Mouse (Mus musculus): ENCODE data around the gene Igsf3. TPM values are rescaled to one million over a fixed set of nuclear protein-coding genes. Genes with fewer than 3 reads are reported as not detected.

Igsf3 gene
- total RNA-seq, 2 experiments from 2014 or later = 2.9 to 3.7 TPM

DNA sequence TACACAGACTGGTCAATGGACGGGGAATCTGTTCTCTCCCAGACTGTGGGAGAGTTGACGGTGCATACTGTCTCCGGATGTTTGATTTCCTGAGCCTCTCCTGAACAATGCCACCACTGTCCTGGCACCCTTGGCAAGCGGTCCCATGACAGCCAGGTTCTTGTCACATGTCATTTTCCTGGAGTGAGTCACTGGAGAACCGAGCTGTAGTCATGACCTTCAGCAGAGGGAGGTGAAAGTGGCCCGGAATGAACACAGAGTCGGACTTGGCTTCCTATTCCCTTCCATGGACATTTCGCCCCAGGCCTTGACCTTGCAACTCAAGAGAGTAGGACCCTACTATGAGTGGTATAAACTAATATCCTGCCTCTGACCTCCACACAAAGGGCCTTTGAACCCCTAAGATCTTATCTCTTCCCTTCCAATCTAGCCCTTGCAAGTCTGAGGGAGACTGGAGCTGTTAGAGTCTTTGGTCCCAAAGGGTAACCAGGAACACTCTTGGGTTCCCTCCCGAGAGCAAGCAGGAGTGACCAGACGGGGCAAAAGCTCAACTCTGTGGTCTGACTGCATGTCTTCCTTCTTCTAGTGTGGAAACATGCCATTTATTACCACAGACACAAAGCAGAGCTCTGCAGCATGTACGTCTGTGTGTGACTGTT lies 123.6 kb downstream of the Igsf3 start:
- DNase-seq (ENCODE audit: low spot score) = peak; percentile 14

DNA sequence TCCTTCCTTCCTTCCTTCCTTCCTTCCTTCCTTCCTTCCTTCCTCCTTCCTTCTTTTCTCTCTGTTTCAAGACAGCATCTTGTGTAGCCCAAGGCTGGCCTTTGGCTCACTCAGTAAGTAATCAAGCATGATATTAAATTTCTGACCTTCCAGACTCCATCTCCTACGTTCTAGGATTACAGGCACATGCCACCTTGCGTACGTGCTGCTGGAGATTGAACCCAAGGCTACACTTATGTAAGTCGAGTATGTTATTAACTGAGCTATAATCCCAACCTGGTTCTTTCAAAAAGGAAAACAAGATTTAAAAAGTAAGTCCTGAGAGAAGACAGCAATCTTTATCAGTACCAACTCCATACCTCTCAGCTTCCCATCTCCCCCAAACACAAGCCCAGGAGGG lies 124.7 kb downstream of the Igsf3 start:
- DNase-seq (ENCODE audit: low spot score) = no peak

DNA sequence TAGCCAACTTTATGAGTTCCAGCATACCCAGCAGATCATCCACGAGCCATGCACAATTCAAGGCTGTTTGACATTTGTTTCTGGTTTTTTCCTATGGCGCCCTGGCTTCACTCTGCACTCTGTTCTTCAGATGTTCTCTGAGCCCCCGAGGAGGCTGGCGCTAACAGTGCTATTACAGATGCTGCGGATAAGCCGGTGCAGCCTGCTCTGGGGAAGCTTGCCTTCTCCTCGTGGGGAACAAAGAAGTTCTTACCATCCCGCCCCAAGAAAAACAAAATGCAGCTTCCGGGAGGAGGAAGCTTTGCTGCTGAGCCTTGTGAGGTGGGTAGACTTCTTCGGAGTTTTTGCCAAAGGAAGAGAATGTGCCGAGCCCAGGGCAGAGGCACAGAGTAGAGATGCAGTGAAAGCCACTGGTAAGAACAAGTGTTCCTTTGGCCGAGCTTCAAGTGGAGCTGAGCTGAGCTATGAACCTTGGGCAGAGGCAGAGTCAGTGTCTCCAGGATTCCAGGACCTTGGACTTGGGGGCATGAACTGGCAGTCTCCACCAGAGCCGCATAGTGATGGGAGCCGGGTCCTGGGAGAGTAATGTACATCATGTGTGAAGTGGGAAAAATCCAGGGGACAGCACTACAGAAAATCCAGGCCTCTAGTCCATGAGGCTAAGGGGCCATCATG lies 125.3 kb downstream of the Igsf3 start:
- DNase-seq (ENCODE audit: low spot score) = no peak

DNA sequence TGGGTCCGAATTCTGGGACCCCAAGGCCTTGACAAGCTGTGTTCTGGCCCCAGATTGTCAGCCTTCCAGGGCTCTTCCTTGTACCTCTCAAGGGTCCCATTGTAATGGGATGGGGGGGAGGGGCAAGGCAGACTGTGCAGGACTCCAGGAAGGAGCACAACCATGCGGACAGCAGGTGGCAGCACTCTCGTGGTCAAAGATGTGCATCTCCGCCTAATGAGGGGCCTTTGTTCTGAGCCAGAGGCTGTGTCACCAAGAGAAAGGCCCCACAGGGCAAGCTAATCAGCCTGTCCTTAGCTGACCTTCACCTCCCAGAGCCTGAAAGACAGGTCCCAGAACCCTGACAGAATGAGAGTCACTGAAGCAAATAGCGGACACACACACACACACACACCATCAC lies 129.3 kb downstream of the Igsf3 start:
- DNase-seq (ENCODE audit: low spot score) = peak; percentile 83

DNA sequence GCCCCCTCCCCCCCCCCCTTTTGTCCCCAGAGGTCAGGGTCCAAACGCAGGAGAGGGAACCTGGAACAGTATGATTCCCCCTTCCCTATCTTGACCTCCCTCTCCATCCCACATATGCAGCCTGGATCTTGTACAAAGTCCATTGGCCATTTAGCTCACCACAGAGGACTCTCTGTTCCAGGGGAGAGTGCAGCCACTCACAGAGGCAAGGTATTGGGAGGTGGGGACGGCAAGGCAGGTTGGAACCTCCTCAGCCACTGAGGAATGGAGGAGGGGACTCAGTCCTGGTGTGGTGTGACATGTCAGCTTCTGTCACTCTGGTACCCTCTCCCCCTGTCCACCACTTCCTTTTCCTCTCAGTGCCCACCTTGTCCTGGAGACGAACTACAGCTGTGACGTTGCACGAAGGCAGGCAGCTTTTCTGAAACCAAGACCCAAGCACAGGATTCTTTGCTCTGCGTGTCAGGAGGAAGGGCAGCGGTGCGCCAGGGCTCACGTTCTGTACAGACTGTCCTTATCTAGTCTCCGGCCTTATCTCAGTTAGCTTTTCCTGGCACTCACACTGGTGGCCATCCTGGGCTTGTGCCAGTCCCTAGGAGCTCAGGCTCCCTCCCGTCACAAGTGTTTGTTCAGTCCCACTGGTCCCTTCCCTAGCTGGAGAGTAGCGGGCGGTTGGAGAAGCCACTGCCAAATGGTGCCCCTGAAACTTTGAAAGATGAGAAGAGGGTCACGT lies 130.3 kb downstream of the Igsf3 start:
- peak; percentile 16 for DNase-seq (ENCODE audit: low spot score)

DNA sequence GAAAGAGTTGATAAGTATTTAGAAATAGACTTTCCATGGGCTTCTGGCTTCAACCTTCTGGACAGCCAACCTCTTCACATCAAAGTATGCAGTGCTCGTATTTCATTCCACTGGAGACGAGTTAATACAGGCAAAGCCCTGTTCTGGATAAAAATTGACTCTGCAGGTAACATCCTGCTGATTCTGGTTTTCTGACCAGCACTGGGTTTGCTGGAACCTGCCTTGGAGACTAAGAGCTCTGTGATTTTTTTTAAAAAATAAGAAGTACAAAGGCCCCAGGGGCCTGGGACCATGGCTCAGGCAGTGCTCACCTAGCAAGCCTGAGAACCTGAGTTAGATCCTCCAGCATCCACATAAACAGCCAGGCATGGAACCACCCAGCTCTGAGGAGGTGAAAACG lies 130.9 kb downstream of the Igsf3 start:
- no peak for DNase-seq (ENCODE audit: low spot score)

DNA sequence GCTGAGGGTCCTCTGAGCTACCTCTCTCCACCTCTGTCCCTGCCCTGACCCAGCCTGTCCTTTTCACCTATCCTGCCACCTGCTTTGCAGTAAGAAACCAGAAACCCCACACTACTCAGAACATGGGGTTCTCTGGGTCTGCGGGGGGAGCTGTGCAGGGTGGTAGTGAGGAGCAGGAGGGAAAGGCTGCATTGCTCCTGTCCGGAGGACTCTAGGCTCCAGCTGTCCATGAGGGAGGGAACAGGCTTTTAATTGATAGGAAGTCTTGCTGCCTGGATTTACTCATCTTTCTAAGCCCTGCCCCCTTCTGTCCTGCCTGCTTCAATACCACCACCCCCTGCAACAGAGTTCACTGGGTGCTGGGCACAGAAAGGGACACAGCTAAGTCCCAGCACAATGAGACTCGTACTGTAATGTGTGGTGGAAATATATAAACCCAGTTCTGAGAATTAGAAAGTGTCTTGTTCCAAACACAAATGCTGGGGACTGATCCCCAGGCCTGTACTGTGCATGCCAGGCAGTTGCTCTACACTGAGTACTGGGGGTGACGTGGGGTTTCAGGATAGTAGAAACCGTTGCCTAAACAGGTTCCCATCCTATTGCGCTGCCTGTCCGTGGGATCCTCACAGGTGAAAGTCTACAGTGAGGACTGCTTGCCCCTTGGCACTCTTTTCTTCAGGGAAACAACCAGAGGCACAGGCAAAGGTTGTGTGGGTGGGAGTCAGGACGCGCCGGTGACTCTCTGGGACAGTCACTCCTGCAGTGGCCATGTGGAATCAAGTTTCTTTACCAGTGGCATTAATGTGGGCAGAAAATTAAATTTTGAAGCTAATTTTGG lies 133.0 kb downstream of the Igsf3 start:
- DNase-seq (ENCODE audit: low spot score) = no peak

DNA sequence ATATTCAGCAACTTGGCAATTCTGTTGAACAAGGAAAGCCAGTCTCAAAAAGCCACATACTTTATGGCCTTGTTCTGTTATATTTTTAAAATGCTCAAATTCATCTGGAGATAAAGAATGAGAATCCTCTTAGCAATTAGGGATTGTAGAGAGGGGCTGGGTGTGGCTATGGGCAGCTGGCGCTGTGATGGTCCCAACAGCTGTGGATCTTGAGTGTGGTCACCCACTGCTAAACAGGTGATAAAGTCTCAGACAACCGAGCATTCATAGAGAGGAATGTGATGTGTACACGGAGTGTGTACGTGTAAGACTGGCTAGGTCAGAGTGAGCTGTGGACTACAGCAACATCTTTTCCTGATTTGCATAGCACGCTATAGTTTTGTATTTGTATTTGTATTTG lies 133.7 kb downstream of the Igsf3 start:
- DNase-seq (ENCODE audit: low spot score) = no peak

Other genes starting within 250 kb of the Igsf3 start
- gene Cd2, start 89.1 kb upstream of the Igsf3 start, total RNA-seq (2021) = not detected
- 100 to 1,000 TPM in 1 of 2 experiments, 10 to 100 TPM in 1; 59.0 to 119 TPM for gene Atp1a1, start 227.6 kb downstream of the Igsf3 start, total RNA-seq (2021)